Mouse (Mus musculus) CH12.LX (cell line): ENCODE data around the gene Ptov1. TPM values are rescaled to one million over a fixed set of nuclear protein-coding genes. Genes with fewer than 3 reads are reported as not detected.

ENCODE experiments used
- DNase-seq: peaks from one replicate; pipeline ENCODE4 v3.0.0-alpha.2; 2013; ENCODE audit errors: extremely low read depth
- H3K27ac ChIP-seq: 2 replicates; pipeline ENCODE4 v1.5.1; 2012; ENCODE audit warnings: low read depth, mild to moderate bottlenecking, control low read depth, moderate library complexity; ENCODE audit not compliant: insufficient read depth
- H3K27me3 ChIP-seq: replicated peaks from 2 replicates; pipeline ENCODE3; 2012; ENCODE audit warnings: inconsistent platforms
- H3K36me3 ChIP-seq, 2 experiments: replicated peaks in 1 of 2; 2 replicates each; pipeline versions ENCODE3 to v1.6.1; 2012; ENCODE audit warnings: inconsistent platforms in 1 of 2, low read length in 1 of 2, mild to moderate bottlenecking in 1 of 2, mixed read lengths in 1 of 2, moderate library complexity in 1 of 2; ENCODE audit not compliant: control insufficient read depth in 1 of 2, insufficient read depth in 1 of 2
- H3K4me1 ChIP-seq, 2 experiments: 2 replicates each; pipeline ENCODE4 v1.6.1; 2012; ENCODE audit warnings: inconsistent platforms in 1 of 2, moderate library complexity in 1 of 2; ENCODE audit not compliant: insufficient read depth in 2 of 2, control insufficient read depth in 1 of 2
- H3K4me2 ChIP-seq: 2 replicates; pipeline ENCODE4 v1.6.1; 2012; ENCODE audit warnings: low read depth, mild to moderate bottlenecking, control low read depth; ENCODE audit not compliant: poor library complexity, insufficient read depth, severe bottlenecking
- H3K4me3 ChIP-seq, 3 experiments: fragments of 150-350 bp in 1 of 3; sonication (generic) in 1 of 3; replicated peaks in 1 of 3; 2 replicates each; pipeline versions ENCODE3 to v1.5.1; 2011 to 2012; ENCODE audit warnings: low read depth in 2 of 3, low read length in 2 of 3, mild to moderate bottlenecking in 2 of 3, moderate library complexity in 2 of 3, control low read depth in 1 of 3, improper control_type of control experiment in 1 of 3, inconsistent platforms in 1 of 3, mixed read lengths in 1 of 3; ENCODE audit not compliant: poor library complexity in 1 of 3
- H3K79me2 ChIP-seq: replicated peaks from 2 replicates; pipeline ENCODE4 v1.6.1; 2012; ENCODE audit warnings: mild to moderate bottlenecking, moderate library complexity; ENCODE audit not compliant: control insufficient read depth, poor library complexity, insufficient read depth, severe bottlenecking; ENCODE audit errors: extremely low read depth
- H3K9ac ChIP-seq: 2 replicates; pipeline ENCODE4 v1.6.1; 2012; ENCODE audit warnings: low read depth, mild to moderate bottlenecking, control low read depth, moderate library complexity; ENCODE audit not compliant: insufficient read depth
- H3K9me3 ChIP-seq: replicated peaks from 2 replicates; pipeline ENCODE3; 2012; ENCODE audit warnings: low read length, inconsistent platforms, mixed read lengths
- CHD1 ChIP-seq: IDR thresholded peaks from 2 replicates; pipeline ENCODE4 v1.6.1; 2012; ENCODE audit warnings: low read depth, low read length, improper control_type of control experiment, inconsistent platforms
- CTCF ChIP-seq, 2 experiments: IDR thresholded peaks in 1 of 2; conservative IDR thresholded peaks in 1 of 2; 2 replicates each; pipeline ENCODE4 v1.5.1; 2011 to 2012; ENCODE audit warnings: low read depth in 2 of 2, low read length in 2 of 2, improper control_type of control experiment in 1 of 2, inconsistent platforms in 1 of 2, mild to moderate bottlenecking in 1 of 2, moderate library complexity in 1 of 2
- ELF1 ChIP-seq: IDR thresholded peaks from 2 replicates; pipeline ENCODE4 v1.6.1; 2014; ENCODE audit warnings: low read depth, mild to moderate bottlenecking, inconsistent platforms, low read length, improper control_type of control experiment
- EP300 ChIP-seq: IDR thresholded peaks from 2 replicates; pipeline ENCODE4 v1.6.1; 2011; ENCODE audit warnings: low read length, improper control_type of control experiment
- ETS1 ChIP-seq: conservative IDR thresholded peaks from 2 replicates; pipeline ENCODE4 v1.6.1; 2012; ENCODE audit warnings: low read depth, mild to moderate bottlenecking, inconsistent platforms, low read length, improper control_type of control experiment, moderate library complexity
- HCFC1 ChIP-seq: IDR thresholded peaks from 2 replicates; pipeline ENCODE4 v1.6.1; 2012; ENCODE audit warnings: low read depth, mild to moderate bottlenecking, inconsistent platforms, low read length, improper control_type of control experiment
- IRF4 ChIP-seq: IDR thresholded peaks from 2 replicates; pipeline ENCODE4 v1.6.1; 2014; ENCODE audit warnings: low read depth, mild to moderate bottlenecking, inconsistent platforms, low read length, improper control_type of control experiment
- JUN ChIP-seq: IDR thresholded peaks from 2 replicates; pipeline ENCODE4 v1.6.1; 2011; ENCODE audit warnings: low read depth, mild to moderate bottlenecking, low read length, improper control_type of control experiment, moderate library complexity; ENCODE audit not compliant: insufficient read depth
- KAT2A ChIP-seq: IDR thresholded peaks from 2 replicates; pipeline ENCODE4 v1.6.1; 2012; ENCODE audit warnings: low read length, improper control_type of control experiment, inconsistent platforms; ENCODE audit not compliant: insufficient replicate concordance
- MAX ChIP-seq: IDR thresholded peaks from 2 replicates; pipeline ENCODE4 v1.6.1; 2011; ENCODE audit warnings: low read length, improper control_type of control experiment
- MAZ ChIP-seq: IDR thresholded peaks from 2 replicates; pipeline ENCODE4 v1.6.1; 2012; ENCODE audit warnings: low read depth, mild to moderate bottlenecking, inconsistent platforms, low read length, improper control_type of control experiment, moderate library complexity
- MEF2A ChIP-seq: IDR thresholded peaks from 2 replicates; pipeline ENCODE4 v1.6.1; 2014; ENCODE audit warnings: low read depth, mild to moderate bottlenecking, inconsistent platforms, low read length, improper control_type of control experiment, borderline replicate concordance
- MXI1 ChIP-seq: IDR thresholded peaks from 2 replicates; pipeline ENCODE4 v1.6.1; 2011; ENCODE audit warnings: mild to moderate bottlenecking, low read depth, low read length, improper control_type of control experiment
- MYC ChIP-seq: IDR thresholded peaks from 2 replicates; pipeline ENCODE4 v1.6.1; 2011; ENCODE audit warnings: low read depth, mild to moderate bottlenecking, improper control_type of control experiment, low read length
- NELFE ChIP-seq: IDR thresholded peaks from 2 replicates; pipeline ENCODE4 v1.6.1; 2011; ENCODE audit warnings: low read depth, low read length, improper control_type of control experiment
- NRF1 ChIP-seq: IDR thresholded peaks from 2 replicates; pipeline ENCODE4 v1.6.1; 2014; ENCODE audit warnings: low read depth, mild to moderate bottlenecking, inconsistent platforms, low read length, improper control_type of control experiment, moderate library complexity
- POLR2AphosphoS2 ChIP-seq: IDR thresholded peaks from 2 replicates; pipeline ENCODE4 v1.6.1; 2011; ENCODE audit warnings: low read depth, low read length, improper control_type of control experiment
- RAD21 ChIP-seq: IDR thresholded peaks from 2 replicates; pipeline ENCODE4 v1.6.1; 2011; ENCODE audit warnings: low read depth, mild to moderate bottlenecking, low read length, improper control_type of control experiment, moderate library complexity
- RCOR1 ChIP-seq: conservative IDR thresholded peaks from 2 replicates; pipeline ENCODE4 v1.6.1; 2012; ENCODE audit warnings: low read depth, mild to moderate bottlenecking, inconsistent platforms, low read length, improper control_type of control experiment
- SIN3A ChIP-seq: IDR thresholded peaks from 2 replicates; pipeline ENCODE4 v1.6.1; 2012; ENCODE audit warnings: low read length, improper control_type of control experiment, inconsistent platforms
- SMC3 ChIP-seq: IDR thresholded peaks from 2 replicates; pipeline ENCODE4 v1.6.1; 2011; ENCODE audit warnings: low read depth, low read length, improper control_type of control experiment
- TBP ChIP-seq: conservative IDR thresholded peaks from 2 replicates; pipeline ENCODE4 v1.6.1; 2011; ENCODE audit warnings: low read depth, low read length, improper control_type of control experiment
- TCF12 ChIP-seq: IDR thresholded peaks from 2 replicates; pipeline ENCODE4 v1.6.1; 2014; ENCODE audit warnings: low read depth, mild to moderate bottlenecking, inconsistent platforms, low read length, improper control_type of control experiment
- ZC3H11A ChIP-seq: IDR thresholded peaks from 2 replicates; pipeline ENCODE4 v1.6.1; 2012; ENCODE audit warnings: low read depth, mild to moderate bottlenecking, inconsistent platforms, low read length, improper control_type of control experiment
- ZMIZ1 ChIP-seq: IDR thresholded peaks from 2 replicates; pipeline ENCODE4 v1.6.1; 2012; ENCODE audit warnings: low read depth, mild to moderate bottlenecking, inconsistent platforms, low read length, improper control_type of control experiment
- ZNF384 ChIP-seq: IDR thresholded peaks from 2 replicates; pipeline ENCODE4 v1.6.1; 2012; ENCODE audit warnings: low read depth, low read length, improper control_type of control experiment, inconsistent platforms
- dilution Hi-C: fragments of 300-500 bp; cut with MboI; formaldehyde crosslinking; loops from 2 replicates; pipeline ENCODE4 v1.14.3; 2020; ENCODE audit warnings: low sequenced_read_pairs; ENCODE audit not compliant: extremely low pct_unique_long_range_greater_than_20kb, extremely low pct_ligation_motif_present
- in situ Hi-C: fragments of 300-500 bp; cut with MboI; formaldehyde crosslinking; loops from 3 replicates; pipeline ENCODE4 v1.14.3; 2019; ENCODE audit warnings: low sequenced_read_pairs, low pct_ligation_motif_present, low pct_unique_long_range_greater_than_20kb, mixed read lengths
- polyA plus RNA-seq: library from polyadenylated mRNA; unstranded; fragments of >175 nt; gene quantifications from 2 replicates; pipeline ENCODE4 v1.2.1, GENCODE M21; 2012; ENCODE audit warnings: low read depth; ENCODE audit not compliant: insufficient read length
- total RNA-seq, 2 experiments: library from RNA; depleted of rRNA; stranded (reverse); fragments of 300-350 nt in 1 of 2; fragments of >200 nt in 1 of 2; gene quantifications; 2 replicates each; pipeline ENCODE4 v1.2.3; 2012 to 2014

Gene Ptov1
- total and polyA plus RNA-seq, 3 experiments, result 5.7 to 21.0 (median 16.8) TPM

DNA sequence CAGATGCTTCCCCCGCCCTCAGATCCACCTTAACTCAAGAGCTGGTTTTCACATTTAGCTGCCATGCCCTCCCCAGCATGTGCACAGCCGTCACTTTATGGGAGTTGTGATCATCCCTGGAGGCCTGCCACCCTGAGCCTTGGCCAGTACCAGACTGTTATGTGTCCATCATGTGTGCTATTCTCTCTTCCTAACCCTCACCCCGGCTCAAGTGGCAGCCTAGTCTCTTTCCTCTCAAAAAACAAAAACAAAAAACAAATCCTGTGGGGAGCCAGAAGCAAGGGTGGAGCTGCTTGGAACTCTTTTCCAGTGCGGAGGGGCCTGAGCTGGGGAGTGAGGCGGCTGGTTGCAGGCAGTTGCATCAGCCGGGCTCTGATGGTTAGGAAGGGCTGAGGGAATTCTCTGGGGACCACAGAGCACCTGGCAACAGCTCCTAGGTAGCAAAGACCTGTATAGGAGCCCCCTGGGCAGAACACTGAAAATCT lies 50.8 kb downstream of the Ptov1 start (continued):
- TF ChIP-seq MAZ, result peak; percentile 92; the same call in 1 of the 2 replicates
- no peak; the same call in 1 of the 2 replicates for TF ChIP-seq SIN3A
- TF ChIP-seq MXI1, result peak; percentile 74
- no peak for TF ChIP-seq RCOR1
- TF ChIP-seq EP300, result peak; percentile 55; the same call in 1 of the 2 replicates
- no peak for TF ChIP-seq ZC3H11A
- peak; percentile 53 for TF ChIP-seq ETS1
- peak; percentile 59 for TF ChIP-seq HCFC1
- no peak for TF ChIP-seq NELFE
- TF ChIP-seq ZMIZ1, result peak; percentile 61; the same call in 1 of the 2 replicates
- TF ChIP-seq NRF1, result peak; percentile 42; the same call in 1 of the 2 replicates
- TF ChIP-seq POLR2AphosphoS2, result no peak
- peak; percentile 93 for TF ChIP-seq KAT2A

- Histone ChIP-seq H3K79me2 (peaks cover 80% of the 10 kb centered on the region), H3K9ac (peak overlapping the region; percentile 93), H3K36me3 (peaks cover 20 to 56% of the 10 kb centered on the region in 2 experiments), H3K4me1 (peaks cover 23 to 50% of the 10 kb centered on the region in 2 experiments), H3K27me3 (no peaks in the 10 kb centered on the region), H3K4me3 (peak overlapping the region; percentile 67 to 89 (median 77)), H3K27ac (peak overlapping the region; percentile 92), H3K4me2 (peak overlapping the region; percentile 95), H3K9me3 (no peaks in the 10 kb centered on the region)
- in situ Hi-C loops (no loop called here), dilution Hi-C loops (no loop called here)
- TF ChIP-seq ELF1 (0 out of 2 replicates have a peak, but pooled peaks have one; percentile 20), ZC3H11A (no peak), TCF12 (peak; percentile 13; the same call in 1 of the 2 replicates), MYC (peak; percentile 88), IRF4 (no peak), SMC3 (no peak), MEF2A (0 out of 2 replicates have a peak, but pooled peaks have one; percentile 33), MXI1 (peak; percentile 32; the same call in 1 of the 2 replicates), ZNF384 (peak; percentile 72), CHD1 (no peak), CTCF (conservative IDR thresholded peaks at IDR 0.05 in 1 of 2, IDR thresholded peaks at IDR 0.05 in 1 of 2; ENCODE audit: low read depth in 2 of 2, low read length in 2 of 2) (peak in 1 of 2 experiments; percentile 79; a peak in 2 of 4 replicates), TBP (no peak), SIN3A (0 out of 2 replicates have a peak, but pooled peaks have one; percentile 68), JUN (no peak), MAX (peak; percentile 68), RAD21 (no peak; the same call in 1 of the 2 replicates)
- no peak for DNase-seq
These were observed 51.4 kb downstream of the Ptov1 start for GRCm38 (mm10) chr7:44818164-44818563.
